Mouse (Mus musculus) B cell, adult 2 months (primary cell): ENCODE results near the gene Grn.

ENCODE experiments used
- DNase-seq, 2 experiments: peaks; one replicate each; pipeline ENCODE4 v3.0.0; 2022

Grn gene

DNA sequence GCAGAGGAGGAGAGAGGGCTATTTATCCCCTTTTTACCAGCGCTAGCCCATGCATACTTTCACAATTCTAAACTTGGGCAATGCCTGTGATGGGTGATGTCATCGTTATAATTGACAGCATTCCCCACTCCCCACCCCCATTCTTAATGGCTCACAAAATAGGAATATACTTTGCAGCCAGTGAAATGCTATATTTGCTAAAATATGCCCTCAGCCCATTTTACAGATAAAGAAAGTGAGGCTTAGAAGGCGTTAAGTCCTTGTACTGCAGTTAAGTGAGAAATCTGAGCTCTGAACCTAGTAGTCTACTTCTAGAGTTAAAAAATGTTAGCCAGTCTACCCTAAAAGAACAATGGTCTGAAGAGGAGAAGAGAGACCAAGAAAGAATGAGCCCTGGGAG, 14.2 kb downstream of the Grn start:
- DNase-seq, result no peak

DNA sequence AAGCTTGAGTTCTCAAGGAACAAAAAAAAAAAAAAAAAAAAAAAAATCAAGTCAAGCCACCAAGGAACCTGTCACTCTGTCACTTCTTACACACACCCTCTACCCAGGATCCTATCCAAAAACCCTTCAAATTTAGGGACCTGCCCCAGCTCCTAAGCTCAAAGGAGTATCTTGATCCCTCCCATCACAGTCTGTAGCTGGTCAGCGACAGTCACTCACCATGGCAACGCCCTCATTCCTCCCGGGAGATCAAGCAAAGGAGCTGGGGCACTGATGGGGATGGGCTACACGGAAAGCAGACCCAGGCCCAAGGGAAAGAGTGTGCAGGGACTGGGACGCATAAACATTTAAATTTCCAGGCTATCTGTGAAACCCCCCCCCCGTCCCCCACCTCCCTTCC, 14.7 kb downstream of the Grn start:
- no peak for DNase-seq

DNA sequence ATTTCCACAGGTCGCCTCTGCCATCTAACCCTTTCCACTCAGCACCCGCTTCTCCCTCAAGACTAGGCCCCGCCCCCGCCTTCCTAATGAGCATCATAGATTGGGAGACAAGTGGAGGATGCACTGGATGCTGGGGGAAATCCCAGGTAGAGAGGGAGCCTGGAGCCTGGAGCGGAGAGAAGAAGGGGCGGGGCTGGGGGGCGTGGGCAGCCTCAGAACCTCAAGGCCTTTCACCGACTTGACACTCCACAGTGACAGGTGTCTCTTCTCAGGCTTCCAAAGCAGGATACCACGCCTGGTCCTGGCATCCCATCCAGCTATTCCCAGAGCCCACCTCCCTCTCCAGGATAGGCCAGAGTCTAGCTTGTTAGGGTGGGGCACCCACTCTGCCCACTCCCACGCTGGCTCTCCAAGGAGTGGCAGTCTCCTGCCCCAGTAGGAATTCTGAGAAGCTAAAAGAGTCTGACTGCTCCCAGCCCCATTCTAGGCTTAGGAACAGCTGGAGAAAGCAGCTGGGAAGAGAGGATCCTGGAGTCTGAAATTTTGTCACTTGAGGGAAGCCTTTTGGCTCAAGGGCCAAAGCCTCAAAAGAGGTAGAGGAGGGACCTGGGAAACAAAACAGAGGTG, 15.3 kb downstream of the Grn start:
- DNase-seq, result no peak

DNA sequence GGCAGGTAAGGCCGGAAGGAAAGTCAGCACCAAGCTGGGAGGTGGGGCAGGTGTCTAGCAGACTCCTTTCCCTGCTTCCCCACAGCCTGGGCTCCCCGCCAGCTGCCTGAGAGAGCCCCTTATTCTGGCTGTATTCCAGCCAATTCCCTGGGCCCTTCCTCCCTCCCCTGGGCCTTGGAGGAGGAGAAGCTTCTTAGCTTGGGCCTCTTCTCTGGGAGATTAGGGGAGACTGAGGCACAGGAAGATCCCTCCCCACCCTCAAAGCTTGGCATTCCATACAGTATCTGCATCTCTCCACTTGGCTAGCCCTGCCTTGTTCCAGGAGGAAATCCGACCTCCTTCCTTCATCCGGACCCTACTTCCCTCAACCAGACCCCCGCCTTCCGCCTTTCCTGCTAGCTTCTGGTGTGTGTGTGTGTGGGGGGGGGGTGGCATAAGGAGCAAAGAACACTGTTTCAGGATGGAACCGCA, 15.8 kb downstream of the Grn start:
- no peak for DNase-seq

GRCm38 (mm10) chr11:102446581-102447461, 16.7 kb downstream of the Grn start:
- peak in 1 of 2 experiments; percentile 40 for DNase-seq

GRCm38 (mm10) chr11:102447497-102447896, 17.4 kb downstream of the Grn start, which contains the start of gene Fam171a2:
Gene Fam171a2 (minus strand): TSS chr11:102447682.
- DNase-seq, result peak; percentile 87 to 90

DNA sequence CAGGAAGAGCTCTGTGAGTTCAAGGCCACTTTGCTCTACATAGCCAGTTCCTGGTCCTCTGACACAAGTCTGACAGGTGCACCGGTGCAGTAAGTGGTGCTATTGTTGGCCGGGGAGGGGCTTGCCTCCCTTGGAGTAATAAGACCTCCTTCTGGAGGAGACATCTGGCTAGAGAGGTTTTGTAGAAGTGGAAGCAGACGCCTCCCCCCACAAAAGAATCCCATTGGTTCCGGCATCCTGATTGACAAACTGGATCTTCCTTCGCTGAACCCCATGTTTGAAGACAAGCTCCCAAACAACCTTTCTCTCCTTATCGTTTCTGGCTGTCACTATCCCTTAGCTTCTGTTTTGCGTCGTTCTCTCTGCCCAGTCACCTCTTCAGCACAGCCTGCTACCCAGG, 18.2 kb downstream of the Grn start:
- no peak for DNase-seq

DNA sequence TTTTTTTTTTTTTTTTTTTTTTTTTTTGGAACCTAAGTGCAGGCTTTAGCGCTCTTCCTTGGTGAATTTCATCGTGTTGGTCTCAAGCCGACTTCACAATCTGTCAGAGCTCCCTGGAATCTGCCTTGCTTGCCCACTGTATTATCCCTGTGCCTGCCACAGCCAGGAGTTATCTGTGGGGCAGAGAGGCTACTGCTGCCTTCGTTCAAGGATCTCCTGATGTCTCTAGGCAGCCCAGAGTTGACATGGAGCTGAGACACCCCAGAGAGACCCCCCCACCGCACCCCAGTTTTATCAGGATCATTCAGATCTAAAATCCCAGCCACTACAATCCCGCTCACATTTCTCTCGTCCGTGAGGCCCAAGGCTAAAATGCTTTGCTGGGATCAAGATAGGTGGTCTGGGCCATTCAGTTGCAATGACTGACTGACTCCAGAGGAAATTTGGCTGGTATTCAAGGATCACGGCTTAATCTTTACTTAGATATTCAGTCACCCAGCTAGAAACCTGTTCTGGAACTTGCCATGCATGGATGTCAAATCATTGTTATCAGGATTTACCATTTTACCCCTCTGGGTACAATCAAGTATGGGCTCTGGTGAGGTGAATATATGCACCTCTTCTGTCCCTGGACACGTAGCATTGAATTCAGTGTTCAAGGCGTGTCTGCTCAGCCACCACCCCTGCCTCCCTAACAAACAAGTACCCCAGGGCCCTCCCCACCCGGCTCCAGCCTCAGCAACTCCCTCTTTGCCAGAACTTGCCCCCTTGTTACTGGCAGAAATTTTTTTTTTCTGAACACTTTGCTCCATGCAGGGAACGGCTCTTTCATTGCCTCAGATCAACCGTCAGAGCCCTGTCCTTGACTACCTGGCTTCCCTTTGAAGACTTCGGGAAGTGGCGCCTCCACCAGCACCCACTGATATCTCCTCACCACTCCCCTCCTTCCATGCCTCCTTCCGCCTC, 19.2 kb downstream of the Grn start:
- no peak for DNase-seq

GRCm38 (mm10) chr11:102453131-102453530, 23.0 kb downstream of the Grn start:
- no peak for DNase-seq

- peak; percentile 44 to 53 for DNase-seq
Measured at GRCm38 (mm10) chr11:102455740-102456396, 25.8 kb downstream of the Grn start.

- no peak for DNase-seq
Measured at GRCm38 (mm10) chr11:102460541-102460940, 30.4 kb downstream of the Grn start.

GRCm38 (mm10) chr11:102461764-102462163, 31.6 kb downstream of the Grn start:
- DNase-seq, result no peak

GRCm38 (mm10) chr11:102464901-102465300, 34.8 kb downstream of the Grn start:
- DNase-seq, result no peak

GRCm38 (mm10) chr11:102465713-102466436, 35.8 kb downstream of the Grn start:
- DNase-seq, result no peak

DNA sequence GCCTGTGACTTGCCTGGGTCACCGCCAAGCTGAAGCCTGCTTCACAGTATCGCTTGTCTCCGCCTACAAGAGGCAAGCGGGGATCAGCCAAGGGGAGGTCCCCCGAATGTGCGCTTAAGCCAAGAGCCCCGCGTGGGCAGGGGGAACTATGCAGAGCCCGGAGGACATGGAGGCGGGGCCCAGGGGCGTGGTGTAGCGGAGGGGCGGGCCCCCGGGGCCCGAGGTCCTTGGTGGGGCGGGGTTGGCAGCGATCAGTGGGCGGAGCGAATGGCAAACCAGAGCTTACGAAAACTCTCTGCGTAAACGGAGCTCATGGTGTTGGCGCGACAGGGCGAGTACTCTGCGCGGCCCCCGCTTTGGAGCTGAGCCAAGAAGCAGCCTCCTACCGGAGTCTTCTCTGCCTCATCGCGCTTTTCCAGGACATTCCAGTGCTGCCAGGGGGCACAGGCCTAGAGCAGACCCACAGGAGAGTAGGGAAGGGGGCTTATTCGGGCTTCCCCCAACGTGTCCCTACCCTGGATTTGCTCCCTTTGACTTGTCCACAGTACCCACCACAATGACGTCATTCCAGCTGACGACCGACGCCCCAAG, 37.0 kb downstream of the Grn start:
- DNase-seq, result peak; percentile 98

DNA sequence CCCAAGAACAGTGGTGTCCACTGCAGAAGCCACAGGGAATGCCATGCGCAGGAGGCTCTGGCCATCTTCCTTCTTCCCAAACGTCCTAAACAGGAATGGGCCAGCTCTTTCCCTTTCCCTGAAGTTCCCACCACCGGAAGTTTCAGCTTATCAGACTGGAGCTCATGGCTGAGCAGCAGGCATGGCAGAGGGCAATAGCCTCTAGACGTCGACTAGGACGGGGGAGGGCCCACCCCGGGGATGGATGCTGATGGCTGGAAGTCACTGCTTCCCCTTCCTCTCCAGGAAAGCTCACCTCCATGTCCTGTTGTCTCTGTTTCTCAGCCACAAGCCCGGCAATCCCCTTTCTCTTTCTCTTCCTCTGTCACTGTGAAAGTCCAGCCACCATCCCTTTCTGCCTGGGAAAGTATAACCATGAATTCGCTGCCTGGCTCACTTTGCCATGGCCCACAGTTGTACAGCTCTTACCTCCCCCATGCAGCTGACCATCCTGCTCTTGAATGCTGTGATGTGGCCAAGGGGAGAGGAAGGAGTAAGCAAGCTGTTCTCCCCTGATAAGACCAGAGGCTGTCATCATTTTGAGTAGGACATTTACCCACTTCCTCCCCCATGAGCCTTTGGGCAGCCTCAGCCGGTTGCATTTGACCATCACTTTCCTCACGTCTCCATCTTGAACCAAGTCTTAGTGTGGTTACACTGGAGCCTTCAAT, 39.7 kb downstream of the Grn start, which contains the start of gene Itga2b:
Itga2b (minus strand) TSS at position 475 of the 710 bp plus-strand sequence.
- no peak for DNase-seq

GRCm38 (mm10) chr11:102475027-102475426, 44.9 kb downstream of the Grn start:
- no peak for DNase-seq

GRCm38 (mm10) chr11:102478671-102479070, 48.6 kb downstream of the Grn start:
- no peak for DNase-seq

DNA sequence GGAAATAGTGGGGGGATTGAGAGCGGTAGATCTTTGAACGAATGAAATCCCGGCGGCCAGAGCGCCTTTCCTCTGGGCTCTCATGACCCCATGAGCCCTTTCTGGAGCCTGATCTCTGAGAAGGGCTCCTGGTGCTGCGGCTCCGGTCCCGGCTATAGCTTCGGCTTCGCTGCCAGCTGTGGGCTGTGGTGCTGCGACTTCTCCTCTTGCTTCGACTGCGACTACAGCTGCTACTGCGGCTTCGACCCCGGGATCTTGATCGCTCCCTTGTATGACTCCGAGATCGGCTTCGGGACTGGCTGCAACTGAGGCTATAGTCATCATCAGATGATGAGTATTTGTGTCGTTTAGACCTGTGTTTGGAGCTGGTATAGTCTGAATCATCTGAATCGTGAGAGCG, 49.5 kb downstream of the Grn start:
- DNase-seq, result no peak

DNA sequence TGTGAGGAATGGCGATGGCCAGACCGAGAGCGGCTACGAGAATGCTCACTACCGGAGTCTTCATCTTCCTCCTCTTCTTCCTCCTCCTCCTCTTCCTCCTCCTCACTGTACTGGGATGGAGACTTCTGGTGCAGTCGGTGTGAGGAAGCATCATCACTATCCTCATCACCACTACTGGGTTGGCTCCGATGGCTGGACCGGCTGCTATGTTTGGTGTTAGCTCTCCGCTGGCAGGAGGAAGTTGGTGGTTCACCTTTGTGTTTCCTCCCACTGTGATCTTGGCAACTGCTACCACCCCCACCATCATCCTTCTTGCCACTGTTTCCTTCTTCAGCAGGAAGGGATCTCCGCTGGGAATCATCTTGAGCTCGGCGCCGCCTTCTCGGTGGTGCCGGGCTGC, 50.0 kb downstream of the Grn start:
- DNase-seq, result no peak
